Mouse (Mus musculus): ENCODE results near the gene Tuft1. TPM values are rescaled to one million over a fixed set of nuclear protein-coding genes. Genes with fewer than 3 reads are reported as not detected.

The Tuft1 gene
- total and polyA plus RNA-seq, 3 experiments = 4.0 to 7.4 (median 7.2) TPM

- Histone ChIP-seq H3K36me3 (replicated peaks in 1 of 2; ENCODE audit: control insufficient read depth in 1 of 2, insufficient read depth in 1 of 2, low read length in 1 of 2) (peaks cover 0 to 14% of the 10 kb centered on the region in 2 experiments), H3K9ac (ENCODE audit: insufficient read depth, low read depth) (no peak overlapping the region), H3K9me3 (replicated peaks; ENCODE audit: low read length) (no peaks in the 10 kb centered on the region), H3K27ac (ENCODE audit: insufficient read depth, low read depth) (no peak overlapping the region), H3K79me2 (replicated peaks; ENCODE audit: control insufficient read depth, extremely low read depth, insufficient read depth, poor library complexity, severe bottlenecking) (no peaks in the 10 kb centered on the region), H3K27me3 (replicated peaks) (no peaks in the 10 kb centered on the region), H3K4me2 (ENCODE audit: insufficient read depth, low read depth, poor library complexity, severe bottlenecking) (no peak overlapping the region), H3K4me1 (ENCODE audit: control insufficient read depth in 1 of 2, insufficient read depth in 2 of 2) (no peaks in the 10 kb centered on the region), H3K4me3 (replicated peaks in 1 of 3; ENCODE audit: low read depth in 2 of 3, low read length in 2 of 3, poor library complexity in 1 of 3) (no peak overlapping the region)
- dilution Hi-C loops (cut with MboI; ENCODE audit: extremely low pct_ligation_motif_present, extremely low pct_unique_long_range_greater_than_20kb, low sequenced_read_pairs) = no loop called here
- TF ChIP-seq ZNF384 (IDR thresholded peaks at IDR 0.05; ENCODE audit: low read depth, low read length) (no peak), UBTF (IDR thresholded peaks at IDR 0.05; ENCODE audit: low read depth, low read length) (no peak), RAD21 (IDR thresholded peaks at IDR 0.05; ENCODE audit: low read depth, low read length) (no peak), TBP (conservative IDR thresholded peaks at IDR 0.05; ENCODE audit: low read depth, low read length) (no peak), BHLHE40 (IDR thresholded peaks at IDR 0.05; ENCODE audit: low read depth, low read length) (no peak), CHD1 (IDR thresholded peaks at IDR 0.05; ENCODE audit: low read depth, low read length) (no peak), MAZ (IDR thresholded peaks at IDR 0.05; ENCODE audit: low read depth, low read length) (no peak)
- in situ Hi-C loops (cut with MboI; ENCODE audit: low pct_ligation_motif_present, low pct_unique_long_range_greater_than_20kb, low sequenced_read_pairs) = no loop called here
- no peak for DNase-seq (ENCODE audit: extremely low read depth)
These were observed 28.8 kb downstream of the Tuft1 start for GRCm38 (mm10) chr3:94629876-94630275.

- TF ChIP-seq MEF2A (IDR thresholded peaks at IDR 0.05; ENCODE audit: borderline replicate concordance, low read depth, low read length) (no peak), KAT2A (IDR thresholded peaks at IDR 0.05; ENCODE audit: insufficient replicate concordance, low read length) (no peak), PAX5 (IDR thresholded peaks at IDR 0.05; ENCODE audit: low read length) (no peak), MAX (IDR thresholded peaks at IDR 0.05; ENCODE audit: low read length) (no peak), E2F4 (IDR thresholded peaks at IDR 0.05; ENCODE audit: insufficient replicate concordance, low read depth, low read length) (no peak), UBTF (IDR thresholded peaks at IDR 0.05; ENCODE audit: low read depth, low read length) (no peak), USF2 (conservative IDR thresholded peaks at IDR 0.05; ENCODE audit: low read depth, low read length) (no peak), CTCF (conservative IDR thresholded peaks at IDR 0.05 in 1 of 2, IDR thresholded peaks at IDR 0.05 in 1 of 2; ENCODE audit: low read depth in 2 of 2, low read length in 2 of 2) (no peak), MXI1 (IDR thresholded peaks at IDR 0.05; ENCODE audit: low read depth, low read length) (no peak), ZNF384 (IDR thresholded peaks at IDR 0.05; ENCODE audit: low read depth, low read length) (no peak), ZMIZ1 (IDR thresholded peaks at IDR 0.05; ENCODE audit: low read depth, low read length) (no peak), HCFC1 (IDR thresholded peaks at IDR 0.05; ENCODE audit: low read depth, low read length) (no peak), GABPA (IDR thresholded peaks at IDR 0.05; ENCODE audit: insufficient replicate concordance, low read depth, low read length) (no peak), USF1 (IDR thresholded peaks at IDR 0.05; ENCODE audit: low read depth, low read length) (no peak), SIN3A (IDR thresholded peaks at IDR 0.05; ENCODE audit: low read length) (no peak), MAZ (IDR thresholded peaks at IDR 0.05; ENCODE audit: low read depth, low read length) (no peak), TBP (conservative IDR thresholded peaks at IDR 0.05; ENCODE audit: low read depth, low read length) (no peak), EP300 (IDR thresholded peaks at IDR 0.05; ENCODE audit: low read length) (no peak), ZC3H11A (IDR thresholded peaks at IDR 0.05; ENCODE audit: low read depth, low read length) (no peak), JUN (IDR thresholded peaks at IDR 0.05; ENCODE audit: insufficient read depth, low read depth, low read length) (no peak)
- Histone ChIP-seq H3K9ac (ENCODE audit: insufficient read depth, low read depth) (no peak overlapping the region), H3K4me3 (replicated peaks in 1 of 3; ENCODE audit: low read depth in 2 of 3, low read length in 2 of 3, poor library complexity in 1 of 3) (no peak overlapping the region), H3K27me3 (replicated peaks) (no peaks in the 10 kb centered on the region), H3K79me2 (replicated peaks; ENCODE audit: control insufficient read depth, extremely low read depth, insufficient read depth, poor library complexity, severe bottlenecking) (no peaks in the 10 kb centered on the region), H3K9me3 (replicated peaks; ENCODE audit: low read length) (no peaks in the 10 kb centered on the region), H3K27ac (ENCODE audit: insufficient read depth, low read depth) (no peak overlapping the region), H3K36me3 (replicated peaks in 1 of 2; ENCODE audit: control insufficient read depth in 1 of 2, insufficient read depth in 1 of 2, low read length in 1 of 2) (peaks cover 0 to 14% of the 10 kb centered on the region in 2 experiments), H3K4me1 (ENCODE audit: control insufficient read depth in 1 of 2, insufficient read depth in 2 of 2) (no peaks in the 10 kb centered on the region), H3K4me2 (ENCODE audit: insufficient read depth, low read depth, poor library complexity, severe bottlenecking) (no peak overlapping the region)
- in situ Hi-C loops (cut with MboI; ENCODE audit: low pct_ligation_motif_present, low pct_unique_long_range_greater_than_20kb, low sequenced_read_pairs) = no loop called here
- no peak for DNase-seq (ENCODE audit: extremely low read depth)
- dilution Hi-C loops (cut with MboI; ENCODE audit: extremely low pct_ligation_motif_present, extremely low pct_unique_long_range_greater_than_20kb, low sequenced_read_pairs) = no loop called here
These were observed 30.0 kb downstream of the Tuft1 start for GRCm38 (mm10) chr3:94628712-94629111.
